Mouse (Mus musculus) heart, adult 18-20 months (tissue): ENCODE measurements around the gene Icam1. TPM values are rescaled to one million over a fixed set of nuclear protein-coding genes. Genes with fewer than 3 reads are reported as not detected.

Source experiments
- DNase-seq, 2 experiments: peaks; one replicate each; pipeline ENCODE4 v3.0.0; 2021 to 2022; ENCODE audit warnings: mixed read lengths in 1 of 2
- microRNA-seq, 2 experiments: library from miRNA; unstranded; fragments of <30 nt; microRNA quantifications; one replicate each; pipeline ENCODE4 v1.2.0; 2022
- total RNA-seq, 2 experiments: library from RNA; stranded (reverse); gene quantifications; 2 replicates each; pipeline ENCODE4 v1.2.3; 2021

Icam1 gene
- total RNA-seq, 2 experiments from 2014 or later, result 8.7 to 9.1 TPM

DNA sequence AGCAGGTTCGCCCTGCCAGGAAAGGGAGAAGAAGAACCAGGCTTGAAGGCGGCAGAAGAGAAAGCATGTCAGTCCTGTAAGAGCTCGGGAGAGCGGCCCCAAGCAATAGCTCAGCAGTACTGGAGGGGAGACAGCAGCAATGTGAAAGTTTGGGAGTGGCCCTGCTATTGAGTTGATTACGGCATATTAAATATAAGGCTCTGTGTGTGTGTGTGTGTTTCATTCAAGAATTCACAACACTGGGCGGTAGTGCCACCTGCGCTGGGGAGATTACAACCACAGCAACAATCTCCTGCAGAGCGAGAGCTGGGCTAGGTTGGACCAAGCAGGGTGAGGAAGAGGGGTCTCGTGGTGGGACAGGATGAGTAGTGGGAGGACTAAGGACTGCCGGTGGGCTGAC, 35.8 kb downstream of the Icam1 start:
- no peak for DNase-seq

- no peak for DNase-seq
These were observed 47.1 kb downstream of the Icam1 start for GRCm38 (mm10) chr9:21062928-21063327.

DNA sequence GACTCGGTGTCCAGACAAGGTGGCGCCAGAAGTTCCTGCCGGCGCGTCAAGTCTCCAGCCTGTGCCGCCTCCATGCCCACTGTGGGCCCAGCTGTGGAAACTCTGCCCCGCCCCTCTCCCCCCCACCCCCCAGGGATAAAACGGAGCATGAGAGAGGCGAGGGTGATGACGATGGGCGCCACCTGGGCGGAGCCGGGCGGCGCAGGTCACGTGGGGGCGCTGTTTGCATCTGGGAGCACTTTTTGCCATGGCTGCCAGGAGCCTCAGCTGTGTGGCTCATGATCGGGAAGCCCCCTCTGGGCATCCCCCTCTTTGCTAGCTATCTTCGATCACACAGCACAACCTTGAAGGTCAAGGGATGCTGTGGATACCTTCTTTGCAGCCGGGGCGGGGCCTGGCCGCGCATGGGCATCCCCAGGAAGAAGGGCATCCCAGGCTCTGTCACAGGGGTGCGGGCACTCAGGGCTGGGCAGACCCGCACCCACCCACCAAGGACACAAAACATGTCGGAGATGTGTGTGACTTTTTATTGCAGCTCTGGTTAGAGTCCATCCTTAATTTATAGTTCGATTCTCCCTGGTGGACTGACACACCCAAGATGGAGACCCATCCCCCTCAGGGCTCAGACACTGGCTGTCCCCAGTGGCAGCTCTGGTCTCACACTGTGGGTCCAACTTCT, 51.4 kb downstream of the Icam1 start, which contains the start of gene Zglp1:
Gene Zglp1 (minus strand): TSS at position 88 of the 679 bp plus-strand sequence.
- DNase-seq, result no peak

DNA sequence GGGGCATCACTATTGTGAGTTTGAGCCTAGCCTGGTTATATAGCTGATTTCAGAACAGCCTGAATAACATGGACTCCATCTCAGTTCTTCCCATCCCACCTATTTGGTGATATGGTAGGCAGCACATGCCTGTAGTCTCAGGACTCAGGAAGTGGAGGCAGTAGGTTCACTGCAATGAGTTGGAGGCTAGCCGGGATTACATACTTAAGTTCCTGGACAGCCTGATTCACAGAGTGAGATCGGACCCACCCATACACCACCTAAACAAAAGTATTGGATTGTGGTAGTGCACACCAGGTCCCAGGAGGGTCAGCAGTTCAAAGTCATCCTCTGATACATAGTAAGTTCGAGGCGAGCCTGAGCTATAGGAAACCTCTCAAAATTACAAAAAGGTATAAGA, 56.9 kb downstream of the Icam1 start:
- no peak for DNase-seq

DNA sequence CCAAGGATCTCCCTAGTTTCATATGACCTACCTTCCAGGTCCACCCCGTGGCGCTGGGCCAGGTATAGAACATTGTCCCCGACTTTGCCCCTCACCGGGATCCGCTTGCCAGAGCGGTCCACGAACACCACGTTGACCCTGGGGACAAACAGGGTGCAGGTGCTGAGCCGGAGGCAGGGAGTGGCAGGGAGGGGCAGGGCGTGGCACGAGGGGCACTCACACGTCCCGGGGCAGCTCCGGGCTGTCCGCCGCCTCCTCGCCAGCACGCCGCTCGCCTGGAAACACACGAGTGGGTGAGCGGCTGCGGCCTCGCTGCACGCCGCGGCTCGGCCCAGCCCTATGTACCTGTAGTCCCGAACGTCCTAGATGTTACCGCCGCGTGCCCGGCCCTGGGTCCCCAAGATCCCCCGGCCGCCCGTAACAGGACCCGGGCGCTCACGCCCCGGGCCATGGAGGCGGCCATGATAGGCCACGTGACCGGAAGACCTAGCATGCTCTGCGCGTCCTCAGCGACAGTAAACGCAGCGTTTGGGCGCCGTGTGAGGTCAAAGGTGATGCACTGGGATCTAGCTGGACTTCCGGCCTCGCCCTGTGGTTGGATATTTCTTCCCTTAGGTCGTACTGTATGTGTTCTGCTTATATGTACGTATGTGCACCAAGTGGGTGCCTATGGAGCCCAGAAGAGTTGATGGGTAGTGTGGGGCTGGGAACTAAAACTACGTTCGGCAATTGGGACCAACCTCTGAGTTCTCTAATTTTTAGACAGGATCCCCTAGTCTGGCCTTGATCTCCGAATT, 57.5 kb downstream of the Icam1 start, which contains the start of the genes Gm49373 and Fdx1l:
Gene Gm49373 (minus strand): TSS at position 53 of the 797 bp plus-strand sequence.
Gene Fdx1l (minus strand): TSS at position 571 of the 797 bp plus-strand sequence.
- DNase-seq, result peak; percentile 93

DNA sequence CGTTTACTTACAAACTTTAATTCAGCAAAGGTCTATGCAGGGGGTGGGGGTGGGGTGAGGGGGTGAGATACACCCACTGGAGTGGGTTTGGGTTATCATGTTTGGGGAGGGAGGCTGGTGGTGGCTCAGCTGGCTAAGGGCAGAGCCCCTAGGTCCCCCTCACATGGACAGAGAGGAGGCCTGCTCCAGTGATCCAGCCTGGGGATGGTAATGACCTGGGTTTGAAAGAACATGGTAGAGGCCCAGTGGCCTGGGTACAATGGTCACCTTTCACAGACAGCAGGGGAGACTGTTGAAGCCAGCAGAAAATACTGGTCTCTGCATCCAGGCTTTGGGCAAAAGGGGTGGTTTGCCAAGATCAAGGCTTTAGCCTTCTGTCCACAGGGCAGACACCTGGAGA, 58.4 kb downstream of the Icam1 start:
- no peak for DNase-seq

GRCm38 (mm10) chr9:21075625-21076024, 59.8 kb downstream of the Icam1 start:
- no peak for DNase-seq

Small RNA genes within 50 kb of the gene (microRNA-seq; reads per million reads assigned to microRNA genes)
- gene Mir1900 (0 reads per million in 2 experiments), gene Mir7082 (0 reads per million in 2 experiments)

Other genes with a start within 250 kb of the Icam1 start
- 10 to 100 TPM; 14.4 to 16.1 TPM for gene Col5a3, start 200.9 kb upstream of the Icam1 start, total RNA-seq
- not detected for gene Rdh8, start 197.5 kb upstream of the Icam1 start, total RNA-seq
- 1 to 10 TPM; 3.9 to 4.0 TPM for gene A230050P20Rik, start 147.3 kb upstream of the Icam1 start, total RNA-seq
- gene Angptl6, start 136.3 kb upstream of the Icam1 start, total RNA-seq, result 1 to 10 TPM; 4.3 to 4.4 TPM
- gene Ppan, start 127.8 kb upstream of the Icam1 start, total RNA-seq, result 1 to 10 TPM; 5.5 to 7.4 TPM
- 100 to 1,000 TPM; 114 to 116 TPM for gene Eif3g, start 117.4 kb upstream of the Icam1 start, total RNA-seq
- gene Dnmt1, start 56.1 kb upstream of the Icam1 start, total RNA-seq, result 10 to 100 TPM; 10.3 to 12.6 TPM
- gene S1pr2, start 39.2 kb upstream of the Icam1 start, total RNA-seq, result 1 to 10 TPM; 1.4 to 2.0 TPM
- 100 to 1,000 TPM; 130 to 138 TPM for gene Mrpl4, start 13.2 kb upstream of the Icam1 start, total RNA-seq
- gene Icam4, start 13.4 kb downstream of the Icam1 start, total RNA-seq, result 1 to 10 TPM; 1.2 to 1.3 TPM
- gene Icam5, start 16.1 kb downstream of the Icam1 start, total RNA-seq, result not detected
- not detected for gene Zglp1, start 51.1 kb downstream of the Icam1 start, total RNA-seq
- under 1 TPM; 0.30 to 0.33 TPM for gene Gm49373, start 57.1 kb downstream of the Icam1 start, total RNA-seq
- gene Fdx1l, start 57.6 kb downstream of the Icam1 start, total RNA-seq, result 10 to 100 TPM; 39.1 to 48.3 TPM
- gene Gm38431, start 76.0 kb downstream of the Icam1 start, total RNA-seq, result under 1 TPM; 0.27 to 0.31 TPM
- gene Raver1, start 76.0 kb downstream of the Icam1 start, total RNA-seq, result 10 to 100 TPM; 22.5 to 23.9 TPM
- gene Tyk2, start 115.3 kb downstream of the Icam1 start, total RNA-seq, result 10 to 100 TPM in 1 of 2 experiments, 1 to 10 TPM in 1; 8.0 to 10.3 TPM
- 100 to 1,000 TPM; 160 to 168 TPM for gene Cdc37, start 134.0 kb downstream of the Icam1 start, total RNA-seq
- gene Pde4a, start 149.7 kb downstream of the Icam1 start, total RNA-seq, result 10 to 100 TPM; 52.5 to 59.1 TPM
- 10 to 100 TPM; 43.1 to 44.5 TPM for gene Keap1, start 223.4 kb downstream of the Icam1 start, total RNA-seq
- gene S1pr5, start 232.5 kb downstream of the Icam1 start, total RNA-seq, result 1 to 10 TPM in 1 of 2 experiments, under 1 TPM in 1; 0.89 to 1.5 TPM
- 100 to 1,000 TPM in 1 of 2 experiments, 10 to 100 TPM in 1; 82.0 to 101 TPM for gene Atg4d, start 249.3 kb downstream of the Icam1 start, total RNA-seq